Mouse (Mus musculus) bone marrow, adult 2 months (tissue): ENCODE measurements around the gene BC048403. TPM values are rescaled to one million over a fixed set of nuclear protein-coding genes. Genes with fewer than 3 reads are reported as not detected.
"Not testable (repeated sequence)": the region's sequence is repeated elsewhere in the genome, so short reads cannot be mapped to it uniquely, and the experiment has no call there.

ENCODE experiments used
- H3K27ac ChIP-seq: fragments of 200-500 bp; 2 replicates; pipeline ENCODE4 v1.5.1; 2012; ENCODE audit warnings: low read depth, mild to moderate bottlenecking, control low read depth, inconsistent platforms, low read length; ENCODE audit not compliant: control insufficient read depth, poor library complexity, insufficient read depth
- H3K4me1 ChIP-seq: fragments of 200-500 bp; 2 replicates; pipeline ENCODE4 v1.6.1; 2011; ENCODE audit warnings: low read length; ENCODE audit not compliant: control insufficient read depth, insufficient read depth
- H3K4me3 ChIP-seq: fragments of 200-500 bp; replicated peaks from 2 replicates; pipeline ENCODE3; 2011; ENCODE audit warnings: mild to moderate bottlenecking, low read depth, low read length, control low read depth; ENCODE audit not compliant: control insufficient read depth
- CTCF ChIP-seq: fragments of 200-500 bp; IDR thresholded peaks from 2 replicates; pipeline ENCODE4 v1.5.1; 2011; ENCODE audit warnings: low read length, control low read depth; ENCODE audit not compliant: control insufficient read depth, insufficient read depth
- POLR2A ChIP-seq: fragments of 200-500 bp; IDR thresholded peaks from 2 replicates; pipeline ENCODE4 v1.6.1; 2011; ENCODE audit warnings: low read depth, mild to moderate bottlenecking, control low read depth, low read length, borderline replicate concordance; ENCODE audit not compliant: control insufficient read depth
- WGBS: fragments of 180-500 bp; shearing (Covaris S2); methylation state at CpG from one replicate; pipeline ENCODE4 v1.1.7; 2018; 5-methylcytosine and 5-hydroxymethylcytosine counted together
- polyA plus RNA-seq: library from polyadenylated mRNA; stranded (reverse); fragments of >200 nt; gene quantifications from 2 replicates; pipeline ENCODE4 v1.2.4, GENCODE M21; 2011; ENCODE audit warnings: low replicate concordance; ENCODE audit not compliant: missing spikeins, insufficient read depth, insufficient read length

BC048403 gene
- polyA plus RNA-seq, 1 experiment, result 2.2 TPM

GRCm38 (mm10) chr10:121764469-121765173, 24.9 kb downstream of the BC048403 start:
- no peaks in the 10 kb centered on the region for H3K4me1 ChIP-seq
- H3K27ac ChIP-seq, result no peak overlapping the region
- peak; percentile 54 for TF ChIP-seq CTCF
- no peak for TF ChIP-seq POLR2A
- no peak overlapping the region for H3K4me3 ChIP-seq
- 81% methylated on average over 13 of the region's 13 CpGs for WGBS

- Histone ChIP-seq H3K4me3 (no peak overlapping the region), H3K4me1 (no peaks in the 10 kb centered on the region)
- WGBS, result 83% methylated on average over 10 of the region's 10 CpGs
These were observed 25.7 kb downstream of the BC048403 start for GRCm38 (mm10) chr10:121765174-121766057.

GRCm38 (mm10) chr10:121767295-121767694, 27.6 kb downstream of the BC048403 start:
- not testable (repeated sequence) for H3K27ac ChIP-seq, H3K4me3 ChIP-seq, H3K4me1 ChIP-seq
- 74% methylated on average over 3 of the region's 3 CpGs for WGBS
- peak; percentile 64 for TF ChIP-seq CTCF

More at GRCm38 (mm10) chr10:121765174-121766057, 25.7 kb downstream of the BC048403 start:
- no peak overlapping the region for H3K27ac ChIP-seq
- TF ChIP-seq CTCF (no peak), POLR2A (no peak)

- 85% methylated on average over 5 of the region's 5 CpGs for WGBS
- TF ChIP-seq CTCF (no peak), POLR2A (no peak)
- Histone ChIP-seq H3K4me1 (no peaks in the 10 kb centered on the region), H3K4me3 (no peak overlapping the region), H3K27ac (no peak overlapping the region)
These were observed 30.0 kb downstream of the BC048403 start for GRCm38 (mm10) chr10:121769711-121770110.

GRCm38 (mm10) chr10:121770624-121771577, 31.2 kb downstream of the BC048403 start:
- Histone ChIP-seq H3K4me3 (peak overlapping the region; percentile 32), H3K4me1 (no peaks in the 10 kb centered on the region), H3K27ac (no peak overlapping the region)
- TF ChIP-seq CTCF (peak; percentile 44), POLR2A (no peak)
- whole genome bisulfite sequencing, result 34% methylated on average over 20 of the region's 20 CpGs

GRCm38 (mm10) chr10:121773813-121774212, 34.1 kb downstream of the BC048403 start:
- H3K27ac ChIP-seq, result no peak overlapping the region
- no peaks in the 10 kb centered on the region for H3K4me1 ChIP-seq
- TF ChIP-seq CTCF (no peak), POLR2A (no peak)
- H3K4me3 ChIP-seq, result no peak overlapping the region
- WGBS, result 76% methylated on average over 4 of the region's 4 CpGs

- Histone ChIP-seq H3K4me3 (no peak overlapping the region), H3K4me1 (no peaks in the 10 kb centered on the region), H3K27ac (no peak overlapping the region)
- 69% methylated on average over 3 of the region's 3 CpGs for WGBS
- no peak for TF ChIP-seq CTCF
- TF ChIP-seq POLR2A, result no peak
These were observed 36.3 kb downstream of the BC048403 start for GRCm38 (mm10) chr10:121775990-121776389.

GRCm38 (mm10) chr10:121781159-121781558, 41.4 kb downstream of the BC048403 start:
- H3K4me3 ChIP-seq, result no peak overlapping the region
- TF ChIP-seq CTCF (no peak), POLR2A (no peak)
- 36% methylated on average over 14 of the region's 14 CpGs for WGBS
- H3K4me1 ChIP-seq, result no peaks in the 10 kb centered on the region
- H3K27ac ChIP-seq, result no peak overlapping the region
